Mouse (Mus musculus): ENCODE data around the gene Eps15. TPM values are rescaled to one million over a fixed set of nuclear protein-coding genes. Genes with fewer than 3 reads are reported as not detected.

The Eps15 gene
- polyA plus RNA-seq, 1 experiment from 2014 or later, result 68.8 TPM

DNA sequence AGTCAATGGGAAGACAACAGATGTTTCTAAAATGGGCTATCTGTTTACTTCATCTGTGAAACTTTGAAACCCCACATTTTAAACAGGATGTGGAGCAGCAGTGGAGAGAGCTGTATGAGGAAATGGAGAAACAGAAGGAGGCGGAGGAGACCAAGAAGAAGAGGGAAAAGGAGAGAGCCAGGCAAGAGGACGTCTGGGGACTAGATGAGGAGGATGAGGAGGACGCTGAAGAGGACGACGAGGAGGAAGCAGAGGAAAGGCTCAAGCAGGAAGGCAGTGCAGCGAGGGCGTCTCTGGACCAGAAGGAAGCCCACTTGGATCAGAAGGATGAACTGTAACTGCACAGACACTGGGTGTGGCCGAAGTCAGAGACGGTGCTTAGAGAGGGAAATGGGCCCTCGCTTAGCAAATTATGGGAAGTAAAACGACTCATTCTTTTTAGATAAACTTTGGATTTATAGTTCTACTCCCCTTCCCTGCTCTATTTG is 26.4 kb upstream of the Eps15 start:
- Histone ChIP-seq H3K27ac (replicated peaks) (no peak overlapping the region), H3K9me3 (replicated peaks) (no peaks in the 10 kb centered on the region), H3K4me3 (replicated peaks) (no peak overlapping the region), H3K36me3 (no peaks in the 10 kb centered on the region), H3K4me2 (no peak overlapping the region), H3K9ac (replicated peaks) (no peak overlapping the region), H3K4me1 (no peaks in the 10 kb centered on the region), H3K27me3 (replicated peaks) (no peaks in the 10 kb centered on the region)
- WGBS, result 75% methylated on average over 11 of the region's 11 CpGs
- no peak for ATAC-seq (ENCODE audit: low FRiP score)

DNA sequence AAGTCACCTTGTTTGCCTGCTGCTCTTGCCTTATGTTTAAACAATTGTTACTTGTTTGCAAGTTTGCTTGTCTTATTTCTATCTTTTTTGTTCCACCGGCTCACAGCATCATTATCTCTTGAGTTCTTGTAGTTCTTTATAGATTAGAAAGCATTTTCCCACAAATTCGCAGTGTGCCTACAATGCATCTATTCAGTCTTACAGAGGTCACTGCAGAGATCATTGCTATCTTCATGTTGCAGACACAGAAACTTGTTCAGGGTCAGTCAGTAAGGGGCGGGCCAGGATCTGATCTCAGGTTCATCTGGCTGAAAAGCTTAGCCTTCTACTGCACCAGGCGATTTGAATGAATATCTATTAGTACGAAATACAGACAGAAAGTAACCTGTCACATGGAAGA is 25.6 kb upstream of the Eps15 start:
- WGBS, result 88% methylated on average over 5 of the region's 5 CpGs
- no peaks in the 10 kb centered on the region for H3K36me3 ChIP-seq

DNA sequence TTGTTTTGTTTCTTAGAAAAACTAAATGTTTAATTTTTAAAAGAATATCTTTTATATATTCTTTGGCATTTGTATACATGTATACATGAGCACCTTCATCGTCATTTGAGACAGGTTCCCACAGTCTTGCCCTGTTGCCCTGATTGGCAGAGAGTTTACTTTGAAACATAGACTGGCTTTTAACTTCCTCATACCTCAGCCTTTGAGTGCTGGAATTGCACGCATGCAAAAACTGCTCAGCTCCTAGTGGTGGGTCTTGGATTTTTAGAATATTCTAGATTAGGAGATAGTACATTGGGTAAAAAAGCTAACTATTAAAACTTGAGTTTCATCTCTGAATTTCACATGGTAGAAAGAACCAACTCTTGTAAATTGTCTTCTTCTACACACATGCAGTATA is 24.7 kb upstream of the Eps15 start:
- WGBS, result 82% methylated on average over 2 of the region's 2 CpGs
- no peaks in the 10 kb centered on the region for H3K27me3 ChIP-seq (replicated peaks)
- no peak overlapping the region for H3K9ac ChIP-seq (replicated peaks)
- H3K27ac ChIP-seq (replicated peaks), result no peak overlapping the region
- H3K9me3 ChIP-seq (replicated peaks), result no peaks in the 10 kb centered on the region
- no peak overlapping the region for H3K4me2 ChIP-seq
- ATAC-seq (ENCODE audit: low FRiP score), result no peak
- H3K36me3 ChIP-seq, result no peaks in the 10 kb centered on the region
- no peaks in the 10 kb centered on the region for H3K4me1 ChIP-seq
- no peak overlapping the region for H3K4me3 ChIP-seq (replicated peaks)

More for the DNA sequence above, 25.6 kb upstream of the Eps15 start:
- Histone ChIP-seq H3K4me2 (no peak overlapping the region), H3K27ac (replicated peaks) (no peak overlapping the region), H3K4me1 (no peaks in the 10 kb centered on the region), H3K4me3 (replicated peaks) (no peak overlapping the region), H3K9me3 (replicated peaks) (no peaks in the 10 kb centered on the region), H3K27me3 (replicated peaks) (no peaks in the 10 kb centered on the region), H3K9ac (replicated peaks) (no peak overlapping the region)
- ATAC-seq (ENCODE audit: low FRiP score), result no peak

DNA sequence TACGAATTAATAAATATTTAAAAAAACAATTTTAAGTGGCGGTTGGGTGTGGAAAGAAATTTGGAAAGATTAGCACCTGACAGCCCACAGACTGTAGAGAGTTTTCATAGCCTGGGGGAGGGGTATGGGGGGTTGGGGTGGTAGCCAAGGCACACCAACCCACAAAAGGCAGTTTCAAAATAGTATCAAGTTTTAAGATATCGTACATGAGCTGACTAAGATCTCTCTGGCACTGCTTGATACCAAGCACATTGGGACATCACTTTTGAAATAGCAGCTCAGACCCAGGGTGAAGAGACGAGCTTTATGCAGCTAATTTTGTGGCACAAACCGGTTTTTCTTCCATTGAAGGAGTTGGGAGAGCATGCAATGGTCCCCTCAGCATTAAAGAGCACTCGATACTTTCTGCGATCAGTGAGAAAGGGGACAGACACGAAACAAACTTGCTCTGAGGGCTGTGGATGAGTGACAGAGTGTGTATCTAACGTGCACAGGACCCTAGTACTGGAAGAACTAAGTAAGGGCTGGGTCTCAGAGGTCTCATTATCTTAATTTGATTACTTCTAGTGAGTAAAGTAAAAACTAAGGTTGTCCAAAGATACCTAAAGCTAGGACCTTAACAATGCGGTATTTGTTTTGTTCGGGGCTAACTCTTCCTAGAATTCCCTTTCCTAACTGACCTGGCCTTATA is 24.2 kb upstream of the Eps15 start:
- no peak overlapping the region for H3K27ac ChIP-seq (replicated peaks)
- no peaks in the 10 kb centered on the region for H3K27me3 ChIP-seq (replicated peaks)
- H3K9ac ChIP-seq (replicated peaks), result no peak overlapping the region
- H3K4me2 ChIP-seq, result no peak overlapping the region
- no peak for ATAC-seq (ENCODE audit: low FRiP score)
- 87% methylated on average over 11 of the region's 11 CpGs for WGBS
- H3K36me3 ChIP-seq, result no peaks in the 10 kb centered on the region
- H3K4me1 ChIP-seq, result no peaks in the 10 kb centered on the region
- no peak overlapping the region for H3K4me3 ChIP-seq (replicated peaks)
- no peaks in the 10 kb centered on the region for H3K9me3 ChIP-seq (replicated peaks)

DNA sequence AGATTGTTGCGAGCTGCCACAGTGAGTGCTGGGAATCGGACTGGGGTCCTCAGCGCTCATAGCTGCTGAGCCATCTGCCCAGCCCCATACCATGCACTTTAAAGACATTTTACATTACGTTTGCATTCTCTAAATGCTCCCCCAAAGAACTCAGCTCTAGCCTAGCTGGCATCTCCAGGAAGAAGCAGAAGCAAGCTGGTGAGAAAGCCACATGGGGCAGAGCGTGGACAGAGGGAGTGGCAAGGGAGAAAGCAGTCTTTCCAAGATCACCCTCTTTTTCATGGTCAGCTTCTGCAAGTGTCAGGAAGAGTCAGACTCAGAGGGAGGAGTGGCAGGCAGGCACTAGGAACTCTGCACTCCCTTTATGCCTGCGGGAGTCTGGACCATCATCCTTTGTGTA is 23.3 kb upstream of the Eps15 start:
- no peaks in the 10 kb centered on the region for H3K27me3 ChIP-seq (replicated peaks)
- no peaks in the 10 kb centered on the region for H3K36me3 ChIP-seq
- no peaks in the 10 kb centered on the region for H3K9me3 ChIP-seq (replicated peaks)
- no peak overlapping the region for H3K27ac ChIP-seq (replicated peaks)
- H3K4me2 ChIP-seq, result no peak overlapping the region
- ATAC-seq (ENCODE audit: low FRiP score), result no peak
- 84% methylated on average over 6 of the region's 6 CpGs for WGBS
- H3K4me1 ChIP-seq, result no peaks in the 10 kb centered on the region
- H3K9ac ChIP-seq (replicated peaks), result no peak overlapping the region
- no peak overlapping the region for H3K4me3 ChIP-seq (replicated peaks)

DNA sequence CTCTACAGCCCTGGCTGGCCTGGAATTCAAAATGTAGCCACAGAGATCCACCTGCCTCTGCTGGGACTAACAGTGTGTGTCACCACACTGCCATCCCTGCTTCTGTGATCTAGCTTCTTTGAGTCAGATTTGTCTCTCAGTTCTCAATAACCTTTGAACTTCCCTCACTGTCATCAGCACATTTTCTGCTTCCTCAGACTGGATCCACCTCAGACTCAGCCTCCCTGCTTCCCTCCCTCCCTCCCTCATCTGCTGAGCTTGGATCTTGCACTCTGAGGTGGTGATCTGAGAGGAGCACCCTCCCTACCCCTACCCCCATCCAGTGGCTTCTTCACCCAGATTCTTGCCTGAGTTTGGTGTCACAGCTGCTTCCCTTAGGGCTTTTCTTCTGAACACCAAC is 22.4 kb upstream of the Eps15 start:
- Histone ChIP-seq H3K4me1 (0 out of 2 replicates have a peak, but pooled peaks cover 2% of the 10 kb centered on the region), H3K27ac (replicated peaks) (no peak overlapping the region), H3K4me3 (replicated peaks) (no peak overlapping the region), H3K36me3 (no peaks in the 10 kb centered on the region), H3K9me3 (replicated peaks) (no peaks in the 10 kb centered on the region), H3K27me3 (replicated peaks) (no peaks in the 10 kb centered on the region), H3K9ac (replicated peaks) (no peak overlapping the region), H3K4me2 (no peak overlapping the region)
- no peak for ATAC-seq (ENCODE audit: low FRiP score)

DNA sequence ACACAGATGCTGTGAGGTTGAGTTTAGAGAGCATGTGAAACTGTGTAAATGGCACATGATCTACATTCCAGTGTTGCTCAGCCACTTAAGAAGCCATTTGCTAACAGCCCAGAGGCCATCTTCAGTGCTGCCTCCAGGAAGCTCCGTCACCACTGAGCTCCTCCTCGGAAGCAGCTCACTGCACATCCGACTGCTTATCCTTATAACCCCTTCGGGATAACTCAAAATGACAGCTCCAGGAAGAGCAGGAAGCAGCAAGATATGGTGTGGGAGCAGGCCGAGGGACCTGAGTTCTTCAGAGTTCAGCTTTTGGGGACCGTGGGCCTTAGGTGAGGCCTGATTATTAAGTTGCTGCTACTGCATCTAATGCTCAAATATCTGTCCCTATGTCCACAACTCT is 18.0 kb upstream of the Eps15 start:
- ATAC-seq (ENCODE audit: low FRiP score), result no peak
- Histone ChIP-seq H3K4me1 (0 out of 2 replicates have a peak, but pooled peaks cover 2% of the 10 kb centered on the region), H3K4me2 (no peak overlapping the region), H3K9me3 (replicated peaks) (no peaks in the 10 kb centered on the region), H3K9ac (replicated peaks) (no peak overlapping the region), H3K36me3 (no peaks in the 10 kb centered on the region), H3K27ac (replicated peaks) (no peak overlapping the region), H3K27me3 (replicated peaks) (no peaks in the 10 kb centered on the region), H3K4me3 (replicated peaks) (no peak overlapping the region)
- 64% methylated on average over 6 of the region's 6 CpGs for WGBS

DNA sequence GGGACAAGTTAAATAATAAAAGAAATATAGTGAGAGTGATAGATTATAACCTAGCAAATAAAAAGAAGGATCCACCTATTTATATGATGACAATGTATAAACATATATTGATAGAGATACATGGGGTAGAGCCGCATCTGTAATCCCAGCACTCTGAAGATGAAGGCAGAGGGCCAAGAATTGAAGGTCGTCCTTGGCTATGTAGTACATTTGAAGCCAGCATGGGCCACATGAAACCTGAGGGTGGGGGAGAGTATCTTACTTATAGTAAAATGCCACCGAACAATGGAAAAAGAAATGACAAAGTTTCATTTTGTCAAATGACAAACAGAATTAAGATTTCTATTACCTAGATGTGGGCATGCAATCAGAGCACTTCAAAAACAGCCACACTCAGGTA is 14.0 kb upstream of the Eps15 start:
- H3K9me3 ChIP-seq (replicated peaks), result no peaks in the 10 kb centered on the region

DNA sequence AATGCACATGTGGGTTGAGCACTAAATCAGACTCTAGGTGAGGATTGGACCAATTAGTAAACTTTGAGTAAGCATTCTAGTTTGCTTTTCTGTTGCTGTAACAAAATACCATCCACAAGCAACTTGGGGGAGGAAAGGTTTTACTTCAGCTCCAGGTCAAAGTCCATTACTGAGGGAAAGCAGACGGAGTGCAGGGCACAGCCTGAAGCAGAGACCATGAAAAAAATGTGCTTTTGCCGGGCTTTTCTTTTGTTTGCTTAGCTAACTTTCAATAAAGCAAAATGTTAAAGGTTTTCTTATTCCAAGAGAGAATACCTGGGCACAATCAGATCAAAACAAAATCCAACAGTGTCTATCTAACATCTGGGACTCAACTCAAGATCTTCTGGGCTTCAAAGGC is 13.3 kb upstream of the Eps15 start:
- Histone ChIP-seq H3K27me3 (replicated peaks) (no peaks in the 10 kb centered on the region), H3K36me3 (no peaks in the 10 kb centered on the region), H3K9me3 (replicated peaks) (no peaks in the 10 kb centered on the region), H3K4me2 (no peak overlapping the region), H3K4me3 (replicated peaks) (no peak overlapping the region), H3K4me1 (0 out of 2 replicates have a peak, but pooled peaks cover 2% of the 10 kb centered on the region), H3K27ac (replicated peaks) (no peak overlapping the region), H3K9ac (replicated peaks) (no peak overlapping the region)
- ATAC-seq (ENCODE audit: low FRiP score), result no peak
- 85% methylated on average over 2 of the region's 2 CpGs for WGBS

More for the DNA sequence above, 14.0 kb upstream of the Eps15 start:
- no peak overlapping the region for H3K4me3 ChIP-seq (replicated peaks)
- H3K4me2 ChIP-seq, result no peak overlapping the region
- H3K27me3 ChIP-seq (replicated peaks), result no peaks in the 10 kb centered on the region
- no peak overlapping the region for H3K27ac ChIP-seq (replicated peaks)
- WGBS, result 93% methylated on average over 3 of the region's 3 CpGs
- no peaks in the 10 kb centered on the region for H3K36me3 ChIP-seq
- 0 out of 2 replicates have a peak, but pooled peaks cover 2% of the 10 kb centered on the region for H3K4me1 ChIP-seq
- no peak for ATAC-seq (ENCODE audit: low FRiP score)
- no peak overlapping the region for H3K9ac ChIP-seq (replicated peaks)

DNA sequence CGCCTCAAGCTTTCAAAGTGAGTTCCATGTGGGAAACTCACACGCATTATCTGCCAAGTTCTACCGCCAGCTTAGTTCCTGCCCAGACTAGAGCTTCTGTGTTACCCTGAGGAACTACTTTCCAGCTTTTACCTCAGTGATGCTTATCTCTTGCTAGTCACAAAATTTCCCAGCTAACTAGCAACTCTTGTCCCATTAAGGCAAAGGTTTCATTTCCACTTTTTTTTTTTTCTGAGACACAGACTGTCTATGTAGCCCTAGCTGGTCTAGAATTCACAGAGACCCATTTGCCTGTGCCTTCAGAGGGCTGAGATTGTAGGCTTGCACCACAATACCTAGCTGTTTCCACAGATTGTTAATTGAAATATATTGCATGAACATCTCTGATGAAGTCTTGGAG is 12.6 kb upstream of the Eps15 start:
- WGBS, result 88% methylated on average over 3 of the region's 3 CpGs
- Histone ChIP-seq H3K27ac (replicated peaks) (no peak overlapping the region), H3K9ac (replicated peaks) (no peak overlapping the region), H3K36me3 (no peaks in the 10 kb centered on the region), H3K4me2 (no peak overlapping the region), H3K4me3 (replicated peaks) (no peak overlapping the region), H3K9me3 (replicated peaks) (no peaks in the 10 kb centered on the region), H3K4me1 (no peaks in the 10 kb centered on the region), H3K27me3 (replicated peaks) (no peaks in the 10 kb centered on the region)
- ATAC-seq (ENCODE audit: low FRiP score), result no peak

DNA sequence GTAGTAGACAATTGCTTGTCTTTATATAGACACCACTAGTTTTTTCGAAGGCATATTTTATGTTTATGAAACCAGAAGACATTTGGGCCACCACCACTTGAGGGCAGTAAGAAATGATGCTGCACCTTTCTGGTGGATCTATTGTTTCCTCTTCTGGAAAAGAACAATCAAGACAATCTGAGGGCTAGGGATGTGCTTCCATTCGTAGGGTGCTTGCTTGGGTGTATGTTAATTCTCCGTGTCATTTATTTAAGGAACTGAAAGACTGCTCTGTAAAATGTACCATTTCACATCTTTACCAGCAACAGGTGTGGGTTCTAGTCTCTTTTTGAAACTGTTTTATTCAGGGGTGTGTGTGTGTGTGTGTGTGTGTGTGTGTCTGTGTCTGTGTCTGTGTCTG is 11.2 kb upstream of the Eps15 start:
- H3K27me3 ChIP-seq (replicated peaks), result no peaks in the 10 kb centered on the region
- H3K9me3 ChIP-seq (replicated peaks), result no peaks in the 10 kb centered on the region
- 87% methylated on average over 3 of the region's 3 CpGs for WGBS
- no peak overlapping the region for H3K4me2 ChIP-seq
- no peak overlapping the region for H3K9ac ChIP-seq (replicated peaks)
- H3K4me3 ChIP-seq (replicated peaks), result no peak overlapping the region
- H3K27ac ChIP-seq (replicated peaks), result no peak overlapping the region
- no peaks in the 10 kb centered on the region for H3K4me1 ChIP-seq
- no peaks in the 10 kb centered on the region for H3K36me3 ChIP-seq
- no peak for ATAC-seq (ENCODE audit: low FRiP score)

DNA sequence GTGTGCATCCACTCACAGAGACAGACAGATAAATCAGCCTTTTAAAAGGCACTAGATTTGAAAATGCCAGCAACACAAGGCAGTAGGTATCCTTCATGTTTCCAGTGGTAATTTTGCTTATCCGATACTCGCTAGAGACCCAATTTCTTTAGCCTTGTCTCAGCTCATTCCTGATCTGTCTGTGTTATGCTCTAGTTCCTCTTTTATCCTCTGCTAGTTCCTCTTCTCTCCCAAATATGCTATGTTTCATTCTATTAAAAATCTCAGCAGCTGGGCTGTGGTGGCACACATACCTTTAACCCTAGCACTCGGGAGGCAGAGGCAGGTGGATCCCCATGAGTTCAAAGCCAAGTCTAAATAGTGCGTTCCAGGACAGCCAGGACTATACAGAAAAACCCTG is 8.3 kb upstream of the Eps15 start:
- WGBS, result 92% methylated on average over 4 of the region's 4 CpGs
- no peaks in the 10 kb centered on the region for H3K9me3 ChIP-seq (replicated peaks)
- no peak overlapping the region for H3K4me3 ChIP-seq (replicated peaks)
- H3K36me3 ChIP-seq, result no peaks in the 10 kb centered on the region
- no peak overlapping the region for H3K27ac ChIP-seq (replicated peaks)
- no peak overlapping the region for H3K9ac ChIP-seq (replicated peaks)
- H3K4me1 ChIP-seq, result no peaks in the 10 kb centered on the region
- no peak for ATAC-seq (ENCODE audit: low FRiP score)
- no peaks in the 10 kb centered on the region for H3K27me3 ChIP-seq (replicated peaks)
- H3K4me2 ChIP-seq, result no peak overlapping the region
